Mouse (Mus musculus): ENCODE results near the gene Nadsyn1. TPM values are rescaled to one million over a fixed set of nuclear protein-coding genes. Genes with fewer than 3 reads are reported as not detected.

Gene Nadsyn1
- total RNA-seq (2012; rRNA removed) (7.4 and 7.9 TPM in 2 replicates), polyA plus RNA-seq (2012; ENCODE audit: insufficient read depth in 1 of 2, insufficient read length in 2 of 2, low read depth in 1 of 2, low replicate concordance in 2 of 2, missing spikeins in 1 of 2) (1 to 10 TPM in 1 of 2 experiments, not detected in 1; 10.0 TPM)

- peak within 1 kb of the TSS; percentile 87 to 91 for H3K4me3 ChIP-seq (ENCODE audit: control insufficient read depth in 1 of 2, insufficient read depth in 1 of 2, low read depth in 2 of 2, low read length in 2 of 2)
- H3K79me2 ChIP-seq (ENCODE audit: control insufficient read depth, insufficient read depth, low read length, poor library complexity) = peaks cover 4% of the 10 kb centered on the region
- peak within 1 kb of the TSS; percentile 97 for H3K9ac ChIP-seq (ENCODE audit: control insufficient read depth, low read depth, low read length, poor library complexity, severe bottlenecking)
- H3K36me3 ChIP-seq (ENCODE audit: control insufficient read depth in 1 of 2, insufficient read depth in 2 of 2, low read length in 2 of 2) = peaks cover 0 to 4% of the 10 kb centered on the region in 2 experiments; a peak in 2 of 4 replicates
- H3K4me1 ChIP-seq (ENCODE audit: control insufficient read depth in 1 of 2, insufficient read depth in 2 of 2, low read length in 2 of 2) = peaks cover 0 to 11% of the 10 kb centered on the region in 2 experiments; a peak in 2 of 4 replicates
- TF ChIP-seq MYC (IDR thresholded peaks at IDR 0.05; ENCODE audit: low read depth, low read length) = peak; percentile 87
- peak; percentile 86 for TF ChIP-seq MAX (IDR thresholded peaks at IDR 0.05; ENCODE audit: low read length)
- TF ChIP-seq MYB (IDR thresholded peaks at IDR 0.05; ENCODE audit: low read depth, low read length) = no peak
- TF ChIP-seq ZNF384 (IDR thresholded peaks at IDR 0.05; ENCODE audit: low read depth, low read length) = no peak
- TF ChIP-seq POLR2A (IDR thresholded peaks at IDR 0.05; ENCODE audit: control insufficient read depth in 1 of 2, insufficient read depth in 1 of 2, low read depth in 1 of 2, low read length in 2 of 2, poor library complexity in 1 of 2) = peak; percentile 49 to 94
- peak; percentile 88 for TF ChIP-seq NRF1 (IDR thresholded peaks at IDR 0.05; ENCODE audit: insufficient read depth, low read depth, low read length, poor library complexity, severe bottlenecking)
- TF ChIP-seq USF1 (IDR thresholded peaks at IDR 0.05; ENCODE audit: low read depth, low read length) = peak; percentile 53
- TF ChIP-seq POLR2AphosphoS5 (IDR thresholded peaks at IDR 0.05; ENCODE audit: borderline replicate concordance, low read depth, low read length) = no peak
- peak; percentile 23; the same call in 1 of the 2 replicates for TF ChIP-seq ETS1 (IDR thresholded peaks at IDR 0.05; ENCODE audit: low read depth, low read length)
- TF ChIP-seq NELFE (IDR thresholded peaks at IDR 0.05; ENCODE audit: low read depth, low read length) = peak; percentile 89
- TF ChIP-seq ELF1 (IDR thresholded peaks at IDR 0.05; ENCODE audit: low read depth, low read length) = peak; percentile 100
- TF ChIP-seq TBP (IDR thresholded peaks at IDR 0.05; ENCODE audit: low read depth, low read length) = peak; percentile 71
- peak; percentile 80 for TF ChIP-seq HCFC1 (IDR thresholded peaks at IDR 0.05; ENCODE audit: low read depth, low read length)
- peak; percentile 77 for TF ChIP-seq SIN3A (IDR thresholded peaks at IDR 0.05; ENCODE audit: low read length)
- TF ChIP-seq ZMIZ1 (IDR thresholded peaks at IDR 0.05; ENCODE audit: low read depth, low read length) = peak; percentile 74
- no peak; the same call in 1 of the 2 replicates for TF ChIP-seq KAT2A (conservative IDR thresholded peaks at IDR 0.05; ENCODE audit: low read depth, low read length)
- peak; percentile 17; the same call in 1 of the 2 replicates for TF ChIP-seq MAZ (IDR thresholded peaks at IDR 0.05; ENCODE audit: low read depth, low read length)
- peak; percentile 44; the same call in 1 of the 2 replicates for TF ChIP-seq TCF12 (IDR thresholded peaks at IDR 0.05; ENCODE audit: low read depth, low read length)
- TF ChIP-seq MXI1 (IDR thresholded peaks at IDR 0.05; ENCODE audit: low read depth, low read length) = 0 out of 2 replicates have a peak, but pooled peaks have one; percentile 66
- peak; percentile 91 for TF ChIP-seq POLR2AphosphoS2 (IDR thresholded peaks at IDR 0.05; ENCODE audit: low read length)
- H3K27ac ChIP-seq (ENCODE audit: control insufficient read depth, low read depth, low read length) = peak within 1 kb of the TSS; percentile 96
- DNase-seq (ENCODE audit: low read depth, low spot score) = peak; percentile 98
- H3K9me3 ChIP-seq (replicated peaks; ENCODE audit: insufficient read depth, low read length) = no peaks in the 10 kb centered on the region
- no peaks in the 10 kb centered on the region for H3K27me3 ChIP-seq (ENCODE audit: control insufficient read depth in 1 of 2, insufficient read depth in 2 of 2, low read length in 2 of 2)
Observed at GRCm38 (mm10) chr7:143822375-143823265, at the start of gene Nadsyn1, which contains the start of gene Dhcr7. TSS of gene Nadsyn1 (minus strand) at chr7:143822849. TSS of gene Dhcr7 (plus strand) at chr7:143823145.

All from MEL (cell line).